Mouse (Mus musculus): ENCODE measurements at regions not wholly inside any gene's neighbourhood (a gene's known extent, or its start where the extent isn't known, plus 50 kb on each side); places are given as distances from the start of the nearest gene placed in this dataset.

- H3K27ac ChIP-seq (ENCODE audit: control insufficient read depth, low read depth, low read length) = no peak overlapping the region
Measured at GRCm38 (mm10) chr16:84663581-84663980, 72.0 kb downstream of the Mrpl39 start.

More at GRCm38 (mm10) chr16:84663581-84663980, 72.0 kb downstream of the Mrpl39 start:
- DNase-seq (ENCODE audit: low read depth, low spot score) = no peak
- Histone ChIP-seq H3K9ac (ENCODE audit: control insufficient read depth, low read depth, low read length, poor library complexity, severe bottlenecking) (no peak overlapping the region), H3K4me1 (ENCODE audit: control insufficient read depth in 1 of 2, insufficient read depth in 2 of 2, low read length in 2 of 2) (no peaks in the 10 kb centered on the region), H3K36me3 (ENCODE audit: control insufficient read depth in 1 of 2, insufficient read depth in 2 of 2, low read length in 2 of 2) (no peaks in the 10 kb centered on the region), H3K4me3 (ENCODE audit: control insufficient read depth in 1 of 2, insufficient read depth in 1 of 2, low read depth in 2 of 2, low read length in 2 of 2) (no peak overlapping the region), H3K27me3 (ENCODE audit: control insufficient read depth in 1 of 2, insufficient read depth in 2 of 2, low read length in 2 of 2) (no peaks in the 10 kb centered on the region), H3K79me2 (ENCODE audit: control insufficient read depth, insufficient read depth, low read length, poor library complexity) (no peaks in the 10 kb centered on the region), H3K9me3 (replicated peaks; ENCODE audit: insufficient read depth, low read length) (no peaks in the 10 kb centered on the region)
- TF ChIP-seq KAT2A (conservative IDR thresholded peaks at IDR 0.05; ENCODE audit: low read depth, low read length) (no peak), TCF12 (IDR thresholded peaks at IDR 0.05; ENCODE audit: low read depth, low read length) (no peak), ELF1 (IDR thresholded peaks at IDR 0.05; ENCODE audit: low read depth, low read length) (no peak), SMC3 (IDR thresholded peaks at IDR 0.05; ENCODE audit: low read depth, low read length) (no peak)
